Mouse (Mus musculus) layer of hippocampus, adult 11-12 months (tissue): ENCODE data around the gene Mecom.

Experiments
- DNase-seq: peaks from one replicate; pipeline ENCODE4 v3.0.0; 2022; ENCODE audit warnings: low spot score

The Mecom gene

DNA sequence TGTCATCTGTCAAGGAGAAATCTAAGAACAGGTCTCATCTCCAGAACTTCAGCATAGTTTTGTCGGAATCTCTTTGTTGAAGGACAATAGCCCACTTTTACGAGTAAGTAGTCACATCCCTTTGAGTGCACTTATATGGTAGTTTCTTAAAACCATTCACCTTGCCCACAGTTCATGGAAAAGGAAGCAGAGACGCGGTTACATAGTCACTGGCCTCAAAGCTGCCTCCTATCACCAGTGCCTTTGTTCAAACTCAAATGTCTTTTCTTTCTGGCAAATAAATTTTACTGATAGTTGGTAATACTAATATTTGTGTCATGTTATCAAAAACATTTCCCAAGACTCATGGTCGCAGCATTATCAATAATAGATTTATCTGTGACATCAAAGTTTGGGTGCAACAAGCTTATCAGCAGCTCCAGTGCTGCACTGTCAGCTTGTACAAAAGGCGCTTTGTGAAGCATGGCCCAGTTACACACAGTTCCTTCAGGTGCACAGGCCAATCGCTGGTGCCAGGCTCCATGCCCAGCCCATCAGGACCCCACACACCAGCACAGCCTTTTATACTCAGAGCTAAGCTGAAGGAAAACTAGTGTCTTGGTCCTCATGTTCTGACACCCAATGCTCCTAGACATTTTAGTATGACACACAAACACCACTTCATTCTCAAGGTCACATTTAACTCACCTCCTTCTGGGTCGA is 399.3 kb downstream of the Mecom start:
- DNase-seq, result no peak

DNA sequence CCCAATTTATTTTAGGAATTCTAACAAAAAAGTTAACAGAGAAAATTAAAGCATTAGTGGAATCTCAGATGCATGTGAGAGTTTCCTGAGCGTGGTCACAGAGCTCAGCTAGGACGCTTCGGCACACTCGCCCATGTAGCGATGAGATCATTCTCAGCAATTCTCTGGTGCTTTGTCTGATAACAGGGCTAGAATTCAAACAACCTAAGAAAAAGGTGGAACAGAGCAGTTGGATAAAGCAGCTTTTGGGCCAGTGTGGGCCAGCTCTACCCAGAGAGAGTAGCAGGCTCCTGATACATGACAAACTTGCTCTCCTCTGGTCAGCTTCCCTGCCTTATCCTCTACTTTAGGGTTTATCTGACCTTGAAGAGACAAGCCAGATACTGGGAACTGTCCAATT is 402.8 kb downstream of the Mecom start:
- no peak for DNase-seq

DNA sequence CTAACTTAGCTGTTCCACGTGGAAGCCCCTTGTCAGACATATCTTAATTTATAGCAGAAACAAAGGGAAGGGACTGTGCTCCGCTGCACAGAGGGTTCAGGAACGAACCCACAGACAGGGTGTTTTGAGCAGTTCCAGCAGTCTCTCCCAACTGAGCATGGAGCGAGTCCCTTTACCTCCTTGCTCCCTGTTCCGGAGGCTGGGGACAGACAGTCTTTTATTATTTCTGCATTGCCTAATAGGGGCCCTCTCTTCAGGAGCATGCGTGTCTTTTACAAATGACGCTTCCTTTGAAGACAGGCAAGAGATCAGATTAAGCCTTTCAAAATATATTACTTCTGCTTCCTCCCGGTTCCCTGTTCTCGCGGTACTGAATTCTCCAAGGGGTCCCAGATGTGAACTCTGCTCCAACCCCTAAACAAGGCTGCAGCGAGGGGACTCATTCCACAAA is 403.8 kb downstream of the Mecom start:
- no peak for DNase-seq

DNA sequence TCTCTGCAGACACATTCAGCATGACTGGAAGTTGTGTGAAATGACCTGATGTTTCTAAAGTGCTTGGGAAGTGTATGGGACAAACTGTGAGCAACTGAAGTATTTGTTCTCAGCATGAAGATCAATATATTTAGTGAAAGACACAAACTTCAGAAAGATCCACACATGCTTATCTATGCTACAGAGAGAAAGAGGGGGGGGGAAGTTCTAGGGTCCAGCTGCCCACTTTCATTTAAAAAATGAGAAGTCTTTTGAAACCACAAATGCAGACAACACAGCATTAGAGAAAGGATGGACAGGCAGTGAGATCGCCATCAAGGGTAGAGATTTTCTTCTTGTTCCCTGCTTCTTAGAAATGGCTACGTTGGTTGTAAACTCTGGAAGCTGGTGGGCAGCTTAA is 404.4 kb downstream of the Mecom start:
- DNase-seq, result no peak

DNA sequence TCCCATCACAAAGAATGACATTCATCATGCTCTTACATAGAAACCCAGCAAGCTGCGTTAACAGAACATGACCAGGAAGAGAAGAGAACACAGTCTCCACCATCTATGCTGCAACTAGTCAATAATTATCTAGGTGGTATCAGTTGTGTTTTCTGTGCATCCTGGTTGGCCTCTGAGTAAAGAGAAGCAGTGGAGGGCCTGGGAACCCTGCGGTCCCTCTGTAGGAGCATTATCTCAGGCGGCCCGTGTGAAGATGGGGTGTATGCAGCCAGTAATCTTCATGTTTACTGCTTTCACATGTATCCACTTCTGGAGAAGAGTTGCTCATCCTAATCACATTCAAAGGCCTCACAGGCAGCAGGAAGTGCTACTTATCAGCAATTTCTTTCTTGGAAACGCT is 407.5 kb downstream of the Mecom start:
- DNase-seq, result no peak

DNA sequence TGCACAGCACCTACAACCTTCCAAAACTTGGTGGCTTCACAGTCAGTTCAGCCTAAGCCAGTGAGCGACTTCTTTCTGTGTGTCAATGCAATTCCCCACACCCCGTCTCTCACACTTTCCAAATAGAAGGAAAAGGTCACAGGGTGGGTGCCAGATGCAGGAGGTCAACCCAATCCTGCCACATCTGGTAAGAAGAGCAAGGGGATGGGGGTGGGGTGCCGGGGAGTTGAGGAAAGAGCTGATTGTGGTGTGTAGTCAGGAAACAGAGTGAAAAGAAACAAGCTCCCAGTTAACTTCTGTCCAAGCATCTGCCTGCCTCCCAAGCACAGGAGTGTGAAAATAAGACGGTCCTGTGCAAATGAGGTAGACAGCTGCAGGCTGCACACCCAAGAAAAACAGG is 408.1 kb downstream of the Mecom start:
- DNase-seq, result no peak

DNA sequence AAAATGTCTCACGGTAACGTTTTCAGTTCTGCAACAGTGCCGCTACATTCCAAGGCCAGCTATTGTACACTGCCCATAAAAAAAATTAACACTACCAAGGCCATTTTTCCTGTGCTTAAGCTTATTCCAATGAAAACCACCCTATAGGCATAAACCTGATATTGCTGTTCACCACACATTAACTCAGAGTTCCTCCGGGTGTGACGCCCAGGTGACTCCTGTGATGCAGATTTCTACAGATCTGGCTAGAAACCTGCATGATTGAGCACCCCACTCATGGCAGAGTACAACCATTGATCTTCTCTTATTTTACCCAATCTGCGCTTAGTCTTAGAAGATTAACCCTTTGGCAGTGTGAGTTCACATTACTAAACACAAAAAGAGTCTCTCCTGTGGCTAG is 409.2 kb downstream of the Mecom start:
- no peak for DNase-seq

DNA sequence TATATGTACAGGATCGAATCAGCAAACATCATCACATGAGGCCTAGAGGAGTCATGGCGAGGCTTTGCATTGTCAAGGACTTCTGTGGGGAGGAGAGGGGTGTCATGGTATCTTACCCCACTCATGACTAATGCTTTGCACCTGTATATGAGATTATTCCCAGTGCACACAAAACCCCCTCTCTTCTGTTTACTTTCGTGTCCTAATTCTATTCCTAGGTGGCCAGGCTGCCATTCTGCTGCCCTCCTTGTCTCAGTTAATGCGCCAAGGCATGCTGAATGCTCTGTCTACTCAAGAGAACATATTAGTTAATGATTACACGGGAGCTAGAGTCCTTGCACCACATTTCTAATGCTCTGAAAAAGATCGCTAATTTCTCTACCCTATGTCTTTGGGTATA is 412.0 kb downstream of the Mecom start:
- DNase-seq, result no peak

DNA sequence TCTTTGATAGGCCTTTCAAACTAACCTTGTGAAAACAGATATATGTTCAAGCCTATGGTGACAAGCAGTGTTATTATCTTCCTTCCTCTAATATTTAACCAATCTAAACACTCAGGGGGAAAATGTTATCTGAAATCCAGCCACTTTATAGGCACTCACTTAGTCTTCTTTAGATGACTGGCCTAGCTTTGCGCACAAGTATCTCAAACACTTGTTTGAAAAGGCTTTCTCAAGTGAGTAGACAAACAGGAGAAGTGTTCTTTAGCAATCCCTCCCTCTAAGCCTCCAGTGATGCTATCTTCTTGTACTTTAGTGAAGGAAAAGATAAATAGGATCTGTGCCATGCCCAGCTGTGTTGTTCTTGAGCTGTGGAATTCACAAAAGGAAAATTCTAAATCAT is 412.7 kb downstream of the Mecom start:
- DNase-seq, result no peak

DNA sequence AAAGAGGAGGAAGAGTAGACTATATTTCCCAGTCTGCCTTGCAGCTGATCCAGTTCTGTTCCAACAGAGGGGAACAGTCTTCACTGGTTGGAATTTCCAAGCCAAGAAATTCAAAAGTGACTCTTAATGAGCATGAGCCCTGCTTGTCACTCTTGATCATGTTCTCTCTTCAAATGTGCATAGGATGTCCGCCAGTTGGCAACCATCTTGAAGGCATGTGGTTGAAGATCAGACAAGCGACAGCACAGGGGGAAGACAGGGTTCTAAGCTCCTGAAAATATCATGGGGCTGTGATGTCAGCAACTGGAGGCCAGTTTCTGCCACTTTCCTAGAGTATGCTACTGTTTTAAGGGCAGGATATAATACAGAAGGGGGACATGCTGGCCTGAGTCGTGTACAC is 414.8 kb downstream of the Mecom start:
- no peak for DNase-seq

DNA sequence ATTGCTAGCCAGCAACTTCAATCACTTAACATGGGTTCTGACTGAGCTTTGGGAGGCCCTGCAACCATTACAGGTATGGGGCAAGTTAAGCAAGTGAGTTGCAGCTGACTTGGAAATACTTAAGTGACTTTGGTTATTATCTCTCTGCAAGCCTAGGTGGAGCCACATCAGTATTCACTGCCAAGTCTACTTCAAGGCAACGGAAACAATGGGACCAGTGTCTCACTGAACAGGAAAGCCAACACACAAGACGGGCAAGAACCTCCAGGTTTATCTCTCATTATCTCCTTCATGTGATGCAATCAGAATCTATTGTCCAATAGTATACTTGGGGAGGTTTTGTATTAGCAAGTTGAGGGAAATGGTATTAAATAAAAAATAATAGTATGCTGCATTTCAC is 415.4 kb downstream of the Mecom start:
- no peak for DNase-seq

DNA sequence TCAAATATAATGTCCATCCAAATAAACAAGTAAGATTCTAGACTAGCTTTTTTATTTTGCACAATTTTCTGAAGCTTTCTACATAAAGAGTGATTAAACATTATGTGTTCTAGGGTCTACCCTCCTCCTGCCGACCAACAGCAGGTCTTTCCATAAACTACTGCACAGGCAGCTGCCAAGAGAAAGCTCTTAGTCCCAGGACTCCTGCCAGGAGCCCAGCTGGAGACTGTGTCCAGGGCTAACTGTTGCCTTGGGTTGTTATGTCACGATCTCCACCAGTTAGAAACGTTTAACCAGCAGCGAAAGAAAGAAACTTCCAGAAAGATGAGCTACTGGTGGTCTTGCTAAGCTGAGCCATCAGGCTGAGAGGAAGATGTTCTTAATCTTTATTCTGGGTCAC is 417.3 kb downstream of the Mecom start:
- no peak for DNase-seq

DNA sequence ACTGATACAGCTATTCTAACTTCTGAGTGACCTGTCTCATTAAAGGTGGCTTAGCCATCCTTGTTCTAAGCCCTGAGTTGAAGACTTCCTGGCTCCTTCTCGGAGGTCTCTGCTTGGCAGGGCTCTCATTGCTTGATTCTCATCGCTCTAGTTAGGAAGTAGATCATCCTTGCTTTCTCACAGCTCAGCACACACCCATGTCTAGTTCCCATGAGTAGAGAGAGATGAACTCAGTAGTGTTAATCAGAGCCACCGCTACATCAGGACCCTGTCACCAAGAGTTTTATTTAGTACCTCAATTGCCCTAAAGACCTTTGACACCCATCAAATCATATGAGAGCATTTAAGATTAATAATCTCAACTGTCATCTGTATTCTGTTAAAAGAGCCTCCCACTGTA is 425.2 kb downstream of the Mecom start:
- DNase-seq, result no peak

DNA sequence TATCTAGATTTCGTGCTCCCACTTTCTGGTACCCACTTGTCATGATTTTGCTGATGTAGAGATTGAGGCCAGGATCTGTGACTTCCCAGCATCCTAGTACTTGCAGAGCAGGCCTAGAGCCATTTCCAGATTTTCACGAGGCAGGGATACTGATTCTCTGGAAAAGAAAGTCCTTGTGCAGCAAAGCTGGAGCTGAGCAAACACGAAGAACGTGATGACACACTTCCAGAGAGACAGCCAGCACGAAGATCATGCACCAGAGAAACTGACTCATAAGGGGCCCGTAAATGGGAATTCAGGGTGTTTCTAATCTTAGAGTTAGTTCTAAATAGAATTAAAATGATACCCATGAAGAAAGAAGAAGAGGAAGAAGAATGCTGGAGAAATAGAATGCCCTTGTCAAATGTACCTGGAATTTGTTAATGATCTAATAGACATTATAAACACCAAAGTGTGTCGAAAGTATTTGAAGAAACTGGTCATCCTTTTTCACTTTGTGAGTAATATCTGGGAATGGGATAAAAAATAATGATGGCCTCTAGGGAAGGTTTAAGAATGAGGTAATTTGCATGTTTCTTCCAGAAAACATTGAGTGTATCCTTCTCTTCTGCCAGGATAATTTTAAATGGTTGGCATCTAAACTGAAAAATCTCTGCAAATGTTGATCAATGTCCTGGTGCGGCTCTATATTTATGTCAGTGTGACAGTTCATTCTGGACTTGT is 426.9 kb downstream of the Mecom start:
- no peak for DNase-seq

DNA sequence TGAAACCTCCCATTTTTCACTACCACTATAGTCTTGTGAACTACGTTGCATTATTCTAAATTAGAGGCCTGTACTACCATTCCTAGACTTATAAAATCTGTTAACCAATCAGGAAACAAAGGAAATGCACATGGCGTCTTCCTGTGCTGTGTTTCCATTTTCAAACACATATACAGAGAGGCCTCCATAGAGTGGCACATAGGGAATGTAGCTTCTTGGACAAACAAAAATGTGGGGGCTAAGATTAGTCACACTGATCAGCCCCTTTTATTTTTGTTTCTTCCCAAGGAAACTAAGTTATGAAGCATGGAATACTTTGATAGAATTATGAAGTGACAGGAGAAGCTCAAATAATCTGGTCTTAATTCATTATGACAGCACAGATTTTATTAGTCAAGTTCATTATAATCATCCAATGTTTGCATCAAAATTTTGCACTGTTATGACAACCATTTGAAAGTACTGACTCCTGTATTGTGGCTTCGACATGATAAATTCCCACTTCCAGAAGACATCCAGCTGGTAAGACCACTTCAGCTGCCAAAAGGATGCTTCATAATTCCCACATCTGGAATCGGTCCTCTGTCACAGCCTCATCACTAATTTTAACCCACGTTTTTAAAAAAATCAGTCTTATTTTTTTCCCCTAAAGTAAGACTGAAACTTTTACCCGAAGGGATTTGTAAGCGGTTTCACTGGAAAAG is 429.1 kb downstream of the Mecom start:
- no peak for DNase-seq

DNA sequence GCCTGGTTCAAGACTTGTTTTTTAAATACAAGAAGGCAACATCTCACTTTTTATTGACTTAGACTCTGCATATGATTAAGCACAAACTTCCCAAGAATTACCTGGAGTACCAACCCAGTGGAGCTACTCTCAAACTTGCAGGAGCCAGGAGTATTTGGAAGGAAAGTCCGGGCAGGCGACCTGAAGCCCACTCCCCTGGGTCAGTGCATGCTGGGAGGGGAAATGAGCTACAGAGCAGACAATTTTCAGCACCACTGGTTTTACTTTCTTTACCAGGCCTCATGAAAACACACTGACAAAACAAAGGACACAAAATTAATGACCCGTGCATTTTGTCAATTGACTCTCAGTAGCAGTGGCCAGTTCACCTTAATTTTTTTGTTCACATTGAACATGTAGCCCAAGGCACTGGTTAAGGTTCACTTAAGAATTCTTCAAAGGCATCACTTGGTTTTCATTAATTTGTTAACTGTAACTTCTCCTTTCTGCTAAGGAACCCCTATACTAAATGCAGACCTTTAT is 434.5 kb downstream of the Mecom start:
- DNase-seq, result no peak

DNA sequence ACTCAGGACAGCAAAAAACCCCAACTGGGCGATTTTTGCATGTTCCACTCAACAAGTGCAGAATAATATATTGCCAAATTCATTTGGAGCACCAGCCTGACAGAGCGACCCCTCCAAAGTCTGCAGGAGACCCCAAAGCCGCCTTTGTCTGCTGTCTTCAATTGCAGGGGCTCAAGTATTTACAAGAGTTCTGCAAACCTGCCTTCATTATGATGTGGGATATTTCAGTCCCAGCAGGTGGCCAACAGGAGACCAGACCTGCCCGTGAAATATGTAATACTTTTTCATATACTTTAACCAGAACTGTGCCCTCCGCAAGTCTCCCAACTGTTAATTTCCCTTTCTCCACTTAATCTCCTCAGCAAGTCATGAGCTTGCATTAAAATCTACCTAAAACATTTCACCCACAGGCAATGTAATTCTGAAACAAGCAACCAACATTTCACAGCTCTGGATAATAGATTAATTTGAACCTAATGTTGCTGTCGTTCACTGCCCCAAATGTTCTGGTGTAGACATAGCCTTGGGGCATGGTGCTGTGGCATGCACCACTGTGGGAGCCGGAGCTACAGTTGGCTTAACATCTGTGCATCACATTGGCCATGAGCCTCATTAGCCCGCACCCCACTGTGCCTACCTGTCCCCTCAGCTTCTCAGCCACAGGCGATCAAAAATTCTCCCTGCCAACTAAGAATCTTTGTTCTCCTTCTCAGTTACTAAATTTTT is 439.7 kb downstream of the Mecom start:
- no peak for DNase-seq

DNA sequence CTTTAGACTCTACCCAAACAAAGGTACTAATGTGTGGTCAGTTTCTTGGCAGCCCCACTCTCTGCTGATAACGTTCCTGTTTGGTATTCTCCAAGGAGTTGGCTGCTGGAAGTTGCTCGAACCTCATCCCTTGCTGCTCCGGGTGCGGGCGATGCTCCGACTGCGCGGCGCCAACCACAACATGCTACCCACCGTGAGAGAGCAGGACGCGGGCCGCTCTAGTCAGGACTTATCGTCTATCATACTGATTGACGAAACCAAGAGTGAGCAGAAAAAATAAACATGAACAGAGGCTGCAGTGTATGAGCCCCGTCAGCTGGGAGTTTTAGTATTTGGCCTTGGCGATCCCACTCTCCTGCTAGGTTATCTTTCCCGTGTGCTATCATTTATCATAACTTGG is 441.3 kb downstream of the Mecom start:
- no peak for DNase-seq

DNA sequence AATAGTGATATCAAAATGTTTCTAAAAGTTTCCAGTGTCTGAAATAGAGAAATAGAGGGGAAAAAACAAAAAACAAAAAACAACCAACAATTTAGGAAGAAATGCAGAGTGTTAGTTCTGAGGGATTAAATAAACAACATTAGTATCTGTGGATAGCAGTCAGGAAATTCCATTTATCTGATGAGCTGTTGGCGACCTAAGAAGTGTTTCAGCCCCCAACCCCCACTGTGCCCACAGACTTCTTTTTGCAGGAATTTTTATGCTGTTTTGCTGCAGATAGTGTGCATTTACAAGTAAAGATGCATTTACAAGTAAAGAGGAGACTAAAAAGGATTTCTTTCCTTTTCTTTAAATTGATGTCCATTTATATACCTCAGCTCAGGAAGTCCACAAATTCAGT is 441.9 kb downstream of the Mecom start:
- DNase-seq, result no peak

DNA sequence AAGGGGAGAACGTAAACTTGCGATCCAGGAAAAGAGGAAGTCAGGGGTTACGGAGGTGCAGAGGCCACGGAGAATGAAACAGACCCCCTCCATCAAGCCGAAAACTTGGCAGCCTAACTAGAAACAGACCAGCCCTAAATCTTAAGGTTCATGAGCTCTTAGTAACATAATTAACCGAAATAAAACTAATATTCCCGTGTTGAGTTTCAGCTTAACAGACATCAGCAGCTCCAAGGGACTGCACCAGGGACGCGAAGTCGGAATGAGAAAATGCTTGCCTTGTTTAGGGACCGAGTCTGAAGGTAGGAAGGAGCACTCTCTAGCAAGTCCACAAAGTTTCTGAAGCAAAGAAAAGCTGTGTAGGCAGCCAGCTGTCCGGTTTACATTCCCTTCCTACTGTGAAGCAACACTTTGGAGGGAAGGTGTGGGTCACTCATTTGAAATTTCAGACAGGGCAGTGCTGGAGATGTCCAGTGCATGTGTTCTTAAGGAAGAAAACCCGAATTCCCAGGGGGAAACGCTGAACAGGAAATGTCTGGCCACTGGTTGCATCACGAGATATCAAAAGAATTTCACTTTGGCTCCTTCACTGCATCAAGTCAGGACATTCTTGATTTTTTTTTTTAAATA is 442.5 kb downstream of the Mecom start:
- DNase-seq, result no peak

DNA sequence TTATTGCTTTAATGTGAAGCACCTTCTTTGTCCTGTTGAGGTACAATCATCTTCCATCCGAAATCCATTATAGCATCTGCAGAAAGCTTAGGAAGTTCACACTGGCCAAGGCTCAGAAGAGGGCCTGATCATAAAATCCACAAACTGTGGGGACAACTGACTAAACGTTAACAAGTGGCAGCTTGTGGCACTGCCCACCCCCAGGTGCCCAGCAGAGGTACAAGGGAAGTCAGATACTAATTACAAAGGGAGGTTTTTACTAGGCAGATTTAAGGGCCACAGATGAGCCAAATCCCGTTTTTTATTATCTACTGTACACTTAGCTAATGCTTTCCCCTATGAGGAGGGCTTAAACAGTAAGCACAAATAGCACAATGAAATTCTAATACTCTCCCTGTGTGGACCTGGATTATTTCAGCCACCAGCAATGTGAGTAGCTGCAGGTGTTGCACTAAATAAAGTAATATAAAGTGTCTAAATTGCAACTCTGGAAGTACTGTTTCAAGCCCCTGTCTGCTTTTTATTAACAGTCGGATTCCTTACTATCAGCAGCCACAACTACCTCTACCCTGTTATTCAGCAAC is 443.2 kb downstream of the Mecom start:
- no peak for DNase-seq

DNA sequence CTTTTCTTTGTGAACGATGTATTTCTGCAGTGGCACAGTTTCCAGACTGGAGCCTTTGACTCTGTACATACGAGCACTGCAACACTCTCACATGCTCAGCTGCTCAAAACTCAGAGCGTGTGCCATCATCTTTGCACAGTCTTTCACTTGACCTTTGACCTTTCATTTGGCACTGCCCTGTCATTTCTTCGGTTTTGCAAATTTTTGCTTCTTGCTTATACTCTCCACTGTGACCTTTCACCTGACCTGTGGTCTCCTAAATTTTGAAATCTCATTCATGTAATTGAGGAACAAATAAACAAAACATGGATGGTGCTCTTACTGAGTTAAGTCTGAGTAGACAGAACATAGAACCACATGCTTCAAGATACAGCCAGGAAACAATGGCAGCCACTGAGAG is 446.7 kb downstream of the Mecom start:
- DNase-seq, result no peak
